Mouse (Mus musculus): ENCODE results near the gene Acsl5. TPM values are rescaled to one million over a fixed set of nuclear protein-coding genes. Genes with fewer than 3 reads are reported as not detected.

The Acsl5 gene
- total and polyA plus RNA-seq, 3 experiments: 21.8 to 111 (median 30.1) TPM

GRCm38 (mm10) chr19:55286034-55286433 lies 34.3 kb downstream of the Acsl5 start:
- no peaks in the 10 kb centered on the region for H3K4me1 ChIP-seq (ENCODE audit: insufficient read depth, low read depth, low read length)
- no peak overlapping the region for H3K4me3 ChIP-seq (ENCODE audit: low read depth, low read length)
- H3K36me3 ChIP-seq (replicated peaks): peaks cover 96% of the 10 kb centered on the region
- TF ChIP-seq TAL1 (conservative IDR thresholded peaks at IDR 0.05; ENCODE audit: low read depth, low read length) (no peak), GATA2 (IDR thresholded peaks at IDR 0.05; ENCODE audit: borderline replicate concordance, low read depth, low read length) (no peak), CTCF (IDR thresholded peaks at IDR 0.05; ENCODE audit: low read depth, low read length) (no peak), GATA1 (IDR thresholded peaks at IDR 0.05; ENCODE audit: borderline replicate concordance, low read length) (no peak), POLR2AphosphoS5 (IDR thresholded peaks at IDR 0.05; ENCODE audit: insufficient replicate concordance, low read depth, low read length) (no peak)
- no peak for ATAC-seq (ENCODE audit: extremely low read depth, insufficient number of reproducible peaks, low FRiP score, poor library complexity, severe bottlenecking)
- H3K9me3 ChIP-seq (replicated peaks): no peaks in the 10 kb centered on the region
- no peaks in the 10 kb centered on the region for H3K27me3 ChIP-seq (ENCODE audit: insufficient read depth, low read length)
- no peak for DNase-seq (ENCODE audit: low spot score)

- no peaks in the 10 kb centered on the region for H3K27me3 ChIP-seq (ENCODE audit: insufficient read depth, low read length)
- no peak for DNase-seq (ENCODE audit: low spot score)
- peaks cover 93% of the 10 kb centered on the region for H3K36me3 ChIP-seq (replicated peaks)
- H3K9me3 ChIP-seq (replicated peaks): no peaks in the 10 kb centered on the region
- TF ChIP-seq POLR2AphosphoS5 (IDR thresholded peaks at IDR 0.05; ENCODE audit: insufficient replicate concordance, low read depth, low read length) (no peak), GATA1 (IDR thresholded peaks at IDR 0.05; ENCODE audit: borderline replicate concordance, low read length) (no peak), GATA2 (IDR thresholded peaks at IDR 0.05; ENCODE audit: borderline replicate concordance, low read depth, low read length) (no peak), TAL1 (conservative IDR thresholded peaks at IDR 0.05; ENCODE audit: low read depth, low read length) (no peak)
- no peak for ATAC-seq (ENCODE audit: extremely low read depth, insufficient number of reproducible peaks, low FRiP score, poor library complexity, severe bottlenecking)
- no peaks in the 10 kb centered on the region; the same call in 1 of the 2 replicates for H3K4me1 ChIP-seq (ENCODE audit: insufficient read depth, low read depth, low read length)
- no peak overlapping the region for H3K4me3 ChIP-seq (ENCODE audit: low read depth, low read length)
Measured at GRCm38 (mm10) chr19:55288974-55289373, 37.2 kb downstream of the Acsl5 start.

GRCm38 (mm10) chr19:55290621-55291270 lies 39.0 kb downstream of the Acsl5 start:
- Histone ChIP-seq H3K36me3 (replicated peaks) (peaks cover 93% of the 10 kb centered on the region), H3K9me3 (replicated peaks) (no peaks in the 10 kb centered on the region), H3K4me3 (ENCODE audit: low read depth, low read length) (no peak overlapping the region), H3K4me1 (ENCODE audit: insufficient read depth, low read depth, low read length) (peaks cover 11% of the 10 kb centered on the region), H3K27me3 (ENCODE audit: insufficient read depth, low read length) (no peaks in the 10 kb centered on the region)
- no peak for DNase-seq (ENCODE audit: low spot score)
- ATAC-seq (ENCODE audit: extremely low read depth, insufficient number of reproducible peaks, low FRiP score, poor library complexity, severe bottlenecking): no peak
- TF ChIP-seq GATA2 (IDR thresholded peaks at IDR 0.05; ENCODE audit: borderline replicate concordance, low read depth, low read length): no peak
- TF ChIP-seq POLR2AphosphoS5 (IDR thresholded peaks at IDR 0.05; ENCODE audit: insufficient replicate concordance, low read depth, low read length): no peak
- no peak for TF ChIP-seq CTCF (IDR thresholded peaks at IDR 0.05; ENCODE audit: low read depth, low read length)
- TF ChIP-seq GATA1 (IDR thresholded peaks at IDR 0.05; ENCODE audit: borderline replicate concordance, low read length): no peak
- no peak for TF ChIP-seq TAL1 (conservative IDR thresholded peaks at IDR 0.05; ENCODE audit: low read depth, low read length)

GRCm38 (mm10) chr19:55292210-55292850 lies 40.6 kb downstream of the Acsl5 start:
- no peak for ATAC-seq (ENCODE audit: extremely low read depth, insufficient number of reproducible peaks, low FRiP score, poor library complexity, severe bottlenecking)
- Histone ChIP-seq H3K36me3 (replicated peaks) (peaks cover 93% of the 10 kb centered on the region), H3K4me1 (ENCODE audit: insufficient read depth, low read depth, low read length) (peaks cover 13% of the 10 kb centered on the region), H3K27me3 (ENCODE audit: insufficient read depth, low read length) (no peaks in the 10 kb centered on the region), H3K9me3 (replicated peaks) (no peaks in the 10 kb centered on the region), H3K4me3 (ENCODE audit: low read depth, low read length) (no peak overlapping the region)
- DNase-seq (ENCODE audit: low spot score): no peak
- TF ChIP-seq TAL1 (conservative IDR thresholded peaks at IDR 0.05; ENCODE audit: low read depth, low read length) (no peak), GATA1 (IDR thresholded peaks at IDR 0.05; ENCODE audit: borderline replicate concordance, low read length) (no peak), GATA2 (IDR thresholded peaks at IDR 0.05; ENCODE audit: borderline replicate concordance, low read depth, low read length) (no peak), CTCF (IDR thresholded peaks at IDR 0.05; ENCODE audit: low read depth, low read length) (no peak), POLR2AphosphoS5 (IDR thresholded peaks at IDR 0.05; ENCODE audit: insufficient replicate concordance, low read depth, low read length) (no peak)

- Histone ChIP-seq H3K4me3 (ENCODE audit: low read depth, low read length) (no peak overlapping the region), H3K36me3 (replicated peaks) (peaks cover 92% of the 10 kb centered on the region), H3K27me3 (ENCODE audit: insufficient read depth, low read length) (no peaks in the 10 kb centered on the region), H3K9me3 (replicated peaks) (no peaks in the 10 kb centered on the region), H3K4me1 (ENCODE audit: insufficient read depth, low read depth, low read length) (peaks cover 13% of the 10 kb centered on the region)
- no peak for TF ChIP-seq CTCF (IDR thresholded peaks at IDR 0.05; ENCODE audit: low read depth, low read length)
- TF ChIP-seq TAL1 (conservative IDR thresholded peaks at IDR 0.05; ENCODE audit: low read depth, low read length): no peak
- TF ChIP-seq GATA1 (IDR thresholded peaks at IDR 0.05; ENCODE audit: borderline replicate concordance, low read length): no peak
- no peak for TF ChIP-seq GATA2 (IDR thresholded peaks at IDR 0.05; ENCODE audit: borderline replicate concordance, low read depth, low read length)
- TF ChIP-seq POLR2AphosphoS5 (IDR thresholded peaks at IDR 0.05; ENCODE audit: insufficient replicate concordance, low read depth, low read length): no peak
- DNase-seq (ENCODE audit: low spot score) (no peak), ATAC-seq (ENCODE audit: extremely low read depth, insufficient number of reproducible peaks, low FRiP score, poor library complexity, severe bottlenecking) (no peak)
Measured at GRCm38 (mm10) chr19:55293175-55293574, 41.4 kb downstream of the Acsl5 start.

- peaks cover 26% of the 10 kb centered on the region for H3K4me1 ChIP-seq (ENCODE audit: insufficient read depth, low read depth, low read length)
- no peaks in the 10 kb centered on the region for H3K9me3 ChIP-seq (replicated peaks)
- TF ChIP-seq GATA2 (IDR thresholded peaks at IDR 0.05; ENCODE audit: borderline replicate concordance, low read depth, low read length): no peak
- no peak for TF ChIP-seq CTCF (IDR thresholded peaks at IDR 0.05; ENCODE audit: low read depth, low read length)
- no peak for TF ChIP-seq TAL1 (conservative IDR thresholded peaks at IDR 0.05; ENCODE audit: low read depth, low read length)
- no peak for TF ChIP-seq GATA1 (IDR thresholded peaks at IDR 0.05; ENCODE audit: borderline replicate concordance, low read length)
- no peak for TF ChIP-seq POLR2AphosphoS5 (IDR thresholded peaks at IDR 0.05; ENCODE audit: insufficient replicate concordance, low read depth, low read length)
- peaks cover 88% of the 10 kb centered on the region for H3K36me3 ChIP-seq (replicated peaks)
- ATAC-seq (ENCODE audit: extremely low read depth, insufficient number of reproducible peaks, low FRiP score, poor library complexity, severe bottlenecking): no peak
- no peaks in the 10 kb centered on the region for H3K27me3 ChIP-seq (ENCODE audit: insufficient read depth, low read length)
- DNase-seq (ENCODE audit: low spot score): no peak
- no peak overlapping the region for H3K4me3 ChIP-seq (ENCODE audit: low read depth, low read length)
Measured at GRCm38 (mm10) chr19:55295075-55295474, 43.3 kb downstream of the Acsl5 start.
